Mouse (Mus musculus): ENCODE results near the gene Gucd1.

- TF ChIP-seq TCF12 (IDR thresholded peaks at IDR 0.05; ENCODE audit: low read depth, low read length) (no peak), ZC3H11A (IDR thresholded peaks at IDR 0.05; ENCODE audit: low read depth, low read length) (no peak), ZNF384 (IDR thresholded peaks at IDR 0.05; ENCODE audit: low read depth, low read length) (no peak), USF1 (IDR thresholded peaks at IDR 0.05; ENCODE audit: low read depth, low read length) (no peak), GABPA (IDR thresholded peaks at IDR 0.05; ENCODE audit: insufficient replicate concordance, low read depth, low read length) (no peak), RAD21 (IDR thresholded peaks at IDR 0.05; ENCODE audit: low read depth, low read length) (no peak), CTCF (conservative IDR thresholded peaks at IDR 0.05 in 1 of 2, IDR thresholded peaks at IDR 0.05 in 1 of 2; ENCODE audit: low read depth in 2 of 2, low read length in 2 of 2) (no peak), MXI1 (IDR thresholded peaks at IDR 0.05; ENCODE audit: low read depth, low read length) (no peak), MEF2A (IDR thresholded peaks at IDR 0.05; ENCODE audit: borderline replicate concordance, low read depth, low read length) (no peak), EP300 (IDR thresholded peaks at IDR 0.05; ENCODE audit: low read length) (no peak)
Observed at GRCm38 (mm10) chr10:75520581-75520980, 2.8 kb upstream of the Gucd1 start.

Measured in CH12.LX (cell line).